14 mouse cellular contexts compared by ENCODE assay signal in the genomic region with DNA sequence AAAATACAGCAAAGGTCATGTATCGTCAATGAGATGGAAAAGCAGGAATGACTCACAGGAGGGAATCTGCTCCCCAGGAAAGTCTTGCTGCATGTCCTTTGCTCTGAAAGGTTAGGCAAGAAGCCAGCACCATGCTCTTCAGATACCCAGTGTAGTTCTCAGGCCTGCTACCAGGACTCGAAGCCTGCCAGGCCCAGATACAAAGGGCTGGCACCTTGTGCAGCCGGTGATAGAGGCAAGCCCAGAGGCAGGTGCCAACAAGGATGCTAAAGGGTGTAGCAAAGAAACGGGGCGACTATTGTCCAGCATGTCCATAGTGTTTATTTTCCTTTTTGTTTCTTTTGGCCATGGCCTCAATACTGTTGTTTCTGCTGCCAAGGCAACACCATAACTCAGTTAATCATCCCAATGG. TPM values are rescaled to one million over a fixed set of nuclear protein-coding genes. Genes with fewer than 3 reads are reported as not detected.
DNase-seq lines count a peak whose midpoint lies in the region; ATAC-seq and TF ChIP-seq lines count a peak whose summit lies in the region.
"Had no signal": no experiment of that assay in that cellular context is flagged by ENCODE, and none has a peak within 500 bp of the region (broad histone marks: within the 10 kb centered on the region; RNA-seq: fewer than 3 reads in every experiment).

No protein-coding gene starts in this region.

- no peaks in the 10 kb centered on the region for H3K27me3 ChIP-seq in forebrain, embryonic 13.5 days
- H3K27me3 ChIP-seq in forebrain, embryonic 15.5 days = no peaks in the 10 kb centered on the region
- H3K27me3 ChIP-seq: embryonic facial prominence, embryonic 13.5 days; midbrain, embryonic 13.5 days had no signal

- no peak for TF ChIP-seq POLR2A in brain, embryonic 14.5 days (IDR thresholded peaks at IDR 0.05; ENCODE audit: borderline replicate concordance, extremely low read depth, insufficient read depth, insufficient read length, poor library complexity, severe bottlenecking)

- ATAC-seq in forebrain, embryonic 13.5 days = peak; percentile 36; the same call in 1 of the 2 replicates
- no peak for ATAC-seq in forebrain, embryonic 15.5 days (replicated peaks)
- ATAC-seq: CD4-positive, CD25-positive, alpha-beta regulatory T cell, adult 4 months; midbrain, embryonic 13.5 days had no signal

- H3K27ac ChIP-seq in forebrain, embryonic 13.5 days = no peak overlapping the region
- no peak overlapping the region for H3K27ac ChIP-seq in forebrain, embryonic 15.5 days (replicated peaks)
- H3K27ac ChIP-seq: embryonic facial prominence, embryonic 13.5 days; midbrain, embryonic 13.5 days had no signal

- no peak overlapping the region for H3K4me2 ChIP-seq in forebrain, embryonic 13.5 days
- no peak overlapping the region for H3K4me2 ChIP-seq in forebrain, embryonic 15.5 days (replicated peaks)
- H3K4me2 ChIP-seq: embryonic facial prominence, embryonic 13.5 days; midbrain, embryonic 13.5 days had no signal

- no peak for TF ChIP-seq CTCF in brain, embryonic 14.5 days (IDR thresholded peaks at IDR 0.05; ENCODE audit: borderline replicate concordance, extremely low read depth, insufficient read depth, insufficient read length)

- H3K4me1 ChIP-seq in forebrain, embryonic 13.5 days = peaks cover 21% of the 10 kb centered on the region
- H3K4me1 ChIP-seq in forebrain, embryonic 15.5 days = peaks cover 9% of the 10 kb centered on the region

- peak; percentile 5 for DNase-seq in lung, postnatal 25 days (ENCODE audit: low spot score)
- DNase-seq in lung, adult 18-20 months = no peak
- DNase-seq in NIH3T3 (ENCODE audit: low read depth) = peak; percentile 86
- peak; percentile 68 for DNase-seq in brain, embryonic 14.5 days (ENCODE audit: low read depth)
- no peak for DNase-seq in frontal cortex, postnatal 36 days (ENCODE audit: low spot score in 2 of 2)
- DNase-seq in thymus, postnatal 4 days = no peak
- DNase-seq: cerebellum, adult 9-10 months; kidney, adult 9 months; liver had no signal

- no peaks in the 10 kb centered on the region for H3K9me3 ChIP-seq in forebrain, embryonic 13.5 days (replicated peaks)
- no peaks in the 10 kb centered on the region for H3K9me3 ChIP-seq in forebrain, embryonic 15.5 days
- H3K9me3 ChIP-seq: embryonic facial prominence, embryonic 13.5 days; midbrain, embryonic 13.5 days had no signal

- no peaks in the 10 kb centered on the region for H3K36me3 ChIP-seq in forebrain, embryonic 13.5 days (ENCODE audit: poor library complexity, severe bottlenecking)
- no peaks in the 10 kb centered on the region for H3K36me3 ChIP-seq in forebrain, embryonic 15.5 days
- H3K36me3 ChIP-seq: embryonic facial prominence, embryonic 13.5 days; midbrain, embryonic 13.5 days had no signal

- WGBS in forebrain, embryonic 13.5 days = 56% methylated on average over 5 of the region's 5 CpGs
- 47% methylated on average over 5 of the region's 5 CpGs for WGBS in forebrain, embryonic 15.5 days

- H3K4me3 ChIP-seq in forebrain, embryonic 13.5 days = no peak overlapping the region
- no peak overlapping the region for H3K4me3 ChIP-seq in forebrain, embryonic 15.5 days
- H3K4me3 ChIP-seq: embryonic facial prominence, embryonic 13.5 days; midbrain, embryonic 13.5 days had no signal

- H3K9ac ChIP-seq in forebrain, embryonic 13.5 days = no peak overlapping the region
- H3K9ac ChIP-seq in forebrain, embryonic 15.5 days (replicated peaks) = no peak overlapping the region
- H3K9ac ChIP-seq: embryonic facial prominence, embryonic 13.5 days; midbrain, embryonic 13.5 days had no signal

RNA-seq across cellular contexts. Expression of gene Shc4, which starts 17.4 kb away (rescaled TPM):
- 0.57 and 1.1 TPM in 2 replicates for polyA plus RNA-seq in forebrain, embryonic 13.5 days (2015; fragmentation: Nextera tagmentation; extraction: Ambion mirVana)
- 1.5 and 1.6 TPM in 2 replicates for polyA plus RNA-seq in forebrain, embryonic 15.5 days (2015; fragmentation: Nextera tagmentation; extraction: Ambion mirVana)
- polyA plus RNA-seq in brain, embryonic 14.5 days (2012; rRNA removed) = 1.3 and 2.9 TPM in 2 replicates
- polyA plus RNA-seq: CD4-positive, CD25-positive, alpha-beta regulatory T cell, adult 4 months had no signal

RNA-seq across cellular contexts. Expression of gene Eid1, which starts 33.6 kb away (rescaled TPM):
- 271 and 288 TPM in 2 replicates for polyA plus RNA-seq in forebrain, embryonic 13.5 days (2015; fragmentation: Nextera tagmentation; extraction: Ambion mirVana)
- polyA plus RNA-seq in forebrain, embryonic 15.5 days (2015; fragmentation: Nextera tagmentation; extraction: Ambion mirVana) = 314 and 348 TPM in 2 replicates
- polyA plus RNA-seq in brain, embryonic 14.5 days (2012; rRNA removed) = 244 and 326 TPM in 2 replicates

Comparison
In these comparisons a context has a peak if more than half of its experiments do, and no peak if none do; other contexts are left out.
1. DNase-seq: peak in lung, postnatal 25 days (single experiment), NIH3T3 (single experiment) and brain, embryonic 14.5 days (single experiment); none in lung, adult 18-20 months (0 of 2), frontal cortex, postnatal 36 days (0 of 2) and thymus, postnatal 4 days (single experiment).